Mouse (Mus musculus) kidney, adult 2 months (tissue): ENCODE results near the gene Fuz. TPM values are rescaled to one million over a fixed set of nuclear protein-coding genes. Genes with fewer than 3 reads are reported as not detected.

Source experiments
- DNase-seq: peaks from one replicate; pipeline ENCODE4 v3.0.0; 2021
- H3K27ac ChIP-seq: fragments of 200-500 bp; 2 replicates; pipeline ENCODE4 v1.5.1; 2012; ENCODE audit warnings: low read depth, low read length, control low read depth, inconsistent platforms; ENCODE audit not compliant: insufficient read depth
- H3K27me3 ChIP-seq: fragments of 200-500 bp; replicated peaks from 2 replicates; pipeline ENCODE4 v1.6.1; 2012; ENCODE audit warnings: mild to moderate bottlenecking, moderate library complexity, low read length, inconsistent platforms; ENCODE audit not compliant: control insufficient read depth, insufficient read depth
- H3K36me3 ChIP-seq: fragments of 200-500 bp; 2 replicates; pipeline ENCODE4 v1.6.1; 2012; ENCODE audit warnings: mild to moderate bottlenecking, moderate library complexity, low read length, inconsistent platforms; ENCODE audit not compliant: control insufficient read depth, insufficient read depth
- H3K4me1 ChIP-seq: fragments of 200-500 bp; 2 replicates; pipeline ENCODE4 v1.6.1; 2011; ENCODE audit warnings: low read length; ENCODE audit not compliant: control insufficient read depth, insufficient read depth
- H3K4me3 ChIP-seq: fragments of 200-500 bp; 2 replicates; pipeline ENCODE4 v1.5.1; 2011; ENCODE audit warnings: mild to moderate bottlenecking, low read depth, low read length, control low read depth; ENCODE audit not compliant: insufficient read depth
- CTCF ChIP-seq: fragments of 200-500 bp; conservative IDR thresholded peaks from 2 replicates; pipeline ENCODE4 v1.5.1; 2011; ENCODE audit warnings: low read depth, mild to moderate bottlenecking, control low read depth, low read length, moderate library complexity, mixed read lengths; ENCODE audit not compliant: insufficient read depth, insufficient read length
- POLR2A ChIP-seq: fragments of 200-500 bp; IDR thresholded peaks from one replicate; pipeline ENCODE4 v1.6.1; 2011; ENCODE audit warnings: low read depth, low read length, control low read depth
- WGBS: fragments of 180-500 bp; shearing (Covaris S2); methylation state at CpG from one replicate; pipeline ENCODE4 v1.1.7; 2018; 5-methylcytosine and 5-hydroxymethylcytosine counted together
- polyA plus RNA-seq: library from polyadenylated mRNA; depleted of rRNA; stranded (reverse); fragments of >200 nt; gene quantifications from 2 replicates; pipeline ENCODE4 v1.2.3, GENCODE M21; 2012

The Fuz gene
- polyA plus RNA-seq, 1 experiment: 59.2 TPM

DNA sequence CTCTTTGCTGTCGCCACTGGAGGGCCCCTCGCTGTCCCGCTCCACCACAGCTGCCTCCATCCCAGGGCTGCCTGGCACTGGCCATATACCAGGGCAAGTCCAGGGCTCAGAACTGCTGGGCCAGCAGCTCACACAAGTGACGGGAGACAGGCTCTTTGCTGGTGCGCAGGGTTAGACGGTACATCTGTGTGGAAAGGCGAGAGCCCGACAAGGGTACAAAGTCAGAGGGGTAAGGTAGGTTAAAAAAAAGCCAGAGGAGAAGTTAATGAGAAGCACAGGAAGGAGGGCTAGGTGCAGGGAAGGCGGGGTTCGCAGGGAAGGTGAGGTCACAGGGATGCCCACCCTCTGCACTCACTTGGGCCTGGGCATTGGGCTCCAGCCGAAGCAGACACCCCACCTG, 4.8 kb downstream of the Fuz start:
- DNase-seq: peak; percentile 52
- Histone ChIP-seq H3K27ac (no peak overlapping the region; the same call in 1 of the 2 replicates), H3K36me3 (no peaks in the 10 kb centered on the region), H3K4me3 (no peak overlapping the region), H3K27me3 (no peaks in the 10 kb centered on the region), H3K4me1 (peaks cover 17% of the 10 kb centered on the region; the same call in 1 of the 2 replicates)
- TF ChIP-seq POLR2A (peak; percentile 11), CTCF (no peak)
- 71% methylated on average over 11 of the region's 11 CpGs for WGBS

DNA sequence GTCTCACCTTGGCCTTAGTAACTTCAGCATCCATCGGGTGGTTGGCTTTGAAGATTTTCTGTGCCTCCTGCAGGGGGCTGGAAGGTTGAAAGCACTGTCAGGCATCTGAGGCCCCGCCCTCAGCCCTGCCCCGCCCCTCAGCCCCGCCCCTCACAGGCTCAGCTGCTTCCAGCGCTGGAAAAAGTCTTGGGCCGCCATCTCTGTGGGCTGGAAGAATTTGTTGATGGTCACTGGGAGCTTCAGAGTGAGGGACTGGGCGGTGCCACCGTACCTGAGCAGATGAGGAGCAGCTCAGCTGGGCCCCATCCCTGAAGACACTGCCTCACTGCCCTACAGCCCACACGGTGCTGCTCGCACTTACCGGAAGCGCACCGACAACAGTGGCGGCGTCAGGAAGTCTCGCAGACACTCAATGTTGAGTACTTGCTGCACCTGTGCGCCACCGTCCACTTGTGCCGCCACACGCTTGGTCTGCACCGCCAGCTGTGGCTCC, 5.4 kb downstream of the Fuz start:
- no peak; the same call in 1 of the 2 replicates for TF ChIP-seq CTCF
- peak; percentile 61 for TF ChIP-seq POLR2A
- H3K36me3 ChIP-seq: no peaks in the 10 kb centered on the region

DNA sequence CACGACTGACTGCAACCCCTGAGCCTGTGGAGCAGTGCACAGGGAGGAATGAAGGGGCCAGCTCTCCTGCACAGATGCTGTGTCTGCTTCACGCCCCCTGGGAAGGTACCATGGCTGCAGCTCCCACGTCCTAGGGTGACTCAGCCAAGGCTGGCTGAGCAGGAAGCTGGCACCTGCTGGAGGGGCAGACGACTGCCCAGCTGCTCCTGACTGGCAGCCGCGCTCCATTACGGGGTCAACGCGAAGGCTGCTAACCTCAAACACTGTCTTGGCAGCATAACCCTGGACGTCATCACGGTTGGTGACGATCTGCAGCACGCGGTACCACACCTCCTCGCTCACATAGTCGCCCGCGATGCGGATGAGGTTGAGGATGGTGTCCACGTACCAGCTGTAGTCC, 9.6 kb downstream of the Fuz start:
- no peak for DNase-seq
- Histone ChIP-seq H3K4me1 (peaks cover 11% of the 10 kb centered on the region; the same call in 1 of the 2 replicates), H3K4me3 (no peak overlapping the region), H3K36me3 (no peaks in the 10 kb centered on the region), H3K27me3 (no peaks in the 10 kb centered on the region), H3K27ac (no peak overlapping the region)
- no peak for TF ChIP-seq POLR2A
- TF ChIP-seq CTCF: no peak
- 80% methylated on average over 20 of the region's 20 CpGs for WGBS

More for the DNA sequence above, 5.4 kb downstream of the Fuz start:
- peak overlapping the region; percentile 14; the same call in 1 of the 2 replicates for H3K27ac ChIP-seq
- H3K4me1 ChIP-seq: peaks cover 17% of the 10 kb centered on the region; the same call in 1 of the 2 replicates
- WGBS: 21% methylated on average over 21 of the region's 21 CpGs
- peak; percentile 58 for DNase-seq
- peak overlapping the region; percentile 46 for H3K4me3 ChIP-seq
- no peaks in the 10 kb centered on the region for H3K27me3 ChIP-seq

DNA sequence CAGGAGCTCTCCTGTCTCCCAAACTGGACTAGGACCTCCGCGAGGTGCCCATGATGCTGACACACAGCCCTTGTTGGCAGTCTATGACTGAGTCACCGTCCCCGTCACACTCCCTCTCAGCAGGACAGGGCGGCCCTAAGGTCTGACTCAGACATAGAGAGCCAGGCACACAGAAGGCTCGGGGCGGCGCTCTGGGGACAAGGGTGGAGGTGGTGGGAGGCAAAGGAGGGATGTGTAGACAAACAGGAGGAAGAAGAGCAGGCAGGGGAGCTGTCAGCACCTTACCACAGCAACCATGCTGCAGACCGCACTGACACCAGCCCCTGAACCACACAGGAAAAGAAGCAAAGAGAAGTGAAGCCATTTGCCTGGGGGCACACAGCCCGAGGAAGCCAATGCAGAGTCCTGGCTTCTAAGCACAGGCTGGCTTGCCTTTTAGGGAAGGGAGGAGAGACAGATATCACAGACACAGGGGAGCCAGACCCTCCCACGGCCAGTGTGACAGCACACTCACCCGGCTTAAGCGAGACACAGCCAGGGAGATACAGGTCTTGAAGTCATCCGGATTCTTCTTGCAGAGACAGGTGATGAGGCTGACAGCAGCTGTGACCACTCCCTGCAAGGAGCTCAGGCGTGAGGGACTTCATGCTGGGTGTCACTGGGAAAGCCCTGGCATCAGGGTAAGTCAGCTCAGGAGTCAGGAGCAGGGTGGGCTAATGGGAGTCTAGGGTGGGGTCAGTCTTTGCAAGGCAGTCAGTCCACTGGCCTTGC, 13.0 kb downstream of the Fuz start:
- TF ChIP-seq CTCF (no peak), POLR2A (no peak)
- DNase-seq: no peak

DNA sequence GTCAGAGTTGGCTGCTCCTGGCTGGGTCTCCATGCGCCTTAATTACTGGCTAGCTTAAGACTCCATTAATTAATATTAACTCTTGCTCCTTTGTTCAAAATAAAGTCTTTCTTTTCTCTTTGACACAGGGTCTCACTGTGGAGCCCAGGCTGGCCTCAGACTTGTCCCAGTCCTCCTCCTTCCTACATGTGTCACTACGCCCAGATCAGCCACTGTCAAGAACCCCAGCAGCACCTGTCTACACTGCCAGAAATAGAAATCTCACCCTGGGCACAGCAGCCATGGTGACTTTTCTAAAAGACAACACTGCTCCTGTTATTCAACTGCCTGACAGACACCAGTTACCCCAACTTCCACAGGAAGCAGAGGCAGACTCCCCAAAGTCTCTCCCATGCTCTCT, 18.5 kb downstream of the Fuz start:
- Histone ChIP-seq H3K27me3 (no peaks in the 10 kb centered on the region), H3K27ac (no peak overlapping the region), H3K4me1 (no peaks in the 10 kb centered on the region), H3K4me3 (no peak overlapping the region), H3K36me3 (no peaks in the 10 kb centered on the region)
- no peak for DNase-seq
- TF ChIP-seq CTCF (no peak), POLR2A (no peak)
- WGBS: 78% methylated on average over 2 of the region's 2 CpGs

More for the DNA sequence above, 13.0 kb downstream of the Fuz start:
- 86% methylated on average over 15 of the region's 15 CpGs for WGBS
- no peak overlapping the region for H3K27ac ChIP-seq
- no peaks in the 10 kb centered on the region for H3K27me3 ChIP-seq
- H3K36me3 ChIP-seq: no peaks in the 10 kb centered on the region
- H3K4me3 ChIP-seq: no peak overlapping the region
- H3K4me1 ChIP-seq: no peaks in the 10 kb centered on the region

DNA sequence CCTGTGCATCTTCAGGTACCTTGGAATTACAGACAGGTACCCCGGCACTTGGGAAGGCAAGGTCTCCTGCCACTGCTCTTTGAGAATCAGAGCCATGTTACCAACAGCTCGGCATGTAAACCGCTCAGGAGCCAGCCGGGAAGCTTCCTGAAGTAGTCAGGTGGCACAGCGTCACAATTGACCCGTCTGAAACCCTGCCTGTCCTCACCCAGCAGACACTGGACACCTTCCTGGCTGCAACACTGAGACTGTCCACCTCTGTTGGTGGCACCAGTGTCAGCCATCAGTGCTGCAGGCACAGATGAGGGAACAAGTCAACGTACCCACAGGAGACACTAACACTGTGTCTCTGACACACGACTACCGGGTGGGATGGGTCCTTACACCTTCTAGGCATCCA, 19.4 kb downstream of the Fuz start:
- Histone ChIP-seq H3K36me3 (no peaks in the 10 kb centered on the region), H3K4me1 (no peaks in the 10 kb centered on the region), H3K27ac (no peak overlapping the region), H3K4me3 (no peak overlapping the region), H3K27me3 (no peaks in the 10 kb centered on the region)
- no peak for DNase-seq
- TF ChIP-seq POLR2A (no peak), CTCF (no peak)
- WGBS: 92% methylated on average over 9 of the region's 9 CpGs

DNA sequence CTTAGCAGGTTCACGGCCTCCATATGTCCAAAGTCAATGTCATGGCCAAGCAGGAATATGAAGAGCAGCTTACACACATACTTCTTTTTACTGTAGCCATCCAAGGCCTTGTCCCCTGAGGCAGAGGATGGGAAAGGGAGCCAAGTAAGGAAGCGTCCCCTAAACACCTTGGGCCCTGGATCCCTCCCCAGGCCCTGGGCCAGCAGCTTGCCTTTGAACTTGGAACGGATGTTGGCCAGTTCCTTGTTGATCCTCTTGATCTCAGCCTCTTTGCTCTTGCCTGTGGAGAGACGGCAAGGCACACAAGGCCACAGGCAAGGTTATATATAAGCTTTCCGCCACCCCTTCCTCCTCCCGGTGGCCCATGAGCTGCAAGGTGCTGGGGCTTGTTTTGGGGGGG, 20.3 kb downstream of the Fuz start:
- H3K36me3 ChIP-seq: no peaks in the 10 kb centered on the region
- DNase-seq: no peak
- TF ChIP-seq CTCF (no peak), POLR2A (no peak)
- H3K4me1 ChIP-seq: no peaks in the 10 kb centered on the region
- WGBS: 82% methylated on average over 6 of the region's 6 CpGs
- no peak overlapping the region for H3K4me3 ChIP-seq
- no peak overlapping the region for H3K27ac ChIP-seq
- H3K27me3 ChIP-seq: no peaks in the 10 kb centered on the region
